Mouse (Mus musculus): ENCODE data around the gene Adamtsl1.

GRCm38 (mm10) chr4:86397470-86397869 lies 883.5 kb downstream of the Adamtsl1 start:
- TF ChIP-seq POLR2A (IDR thresholded peaks at IDR 0.05; ENCODE audit: low read depth, low read length) (no peak), CTCF (conservative IDR thresholded peaks at IDR 0.05; ENCODE audit: insufficient read depth, insufficient read length, low read depth, low read length) (no peak)

Data from kidney, adult 2 months (tissue).